Mouse (Mus musculus) lung, postnatal 10 days (tissue): ENCODE data around the gene Kcnj6.

ENCODE experiments used
- DNase-seq: peaks from one replicate; pipeline ENCODE4 v3.0.0; 2021

Gene Kcnj6

GRCm38 (mm10) chr16:94997340-94997849 is at the start of gene Kcnj6:
TSS of gene Kcnj6 (minus strand) at chr16:94997701.
- peak; percentile 10 for DNase-seq

- DNase-seq = no peak
These were observed 12.4 kb upstream of the Kcnj6 start for GRCm38 (mm10) chr16:95009937-95010336.

- DNase-seq = no peak
These were observed 7.1 kb upstream of the Kcnj6 start for GRCm38 (mm10) chr16:95004599-95004998.

- no peak for DNase-seq
These were observed 2.0 kb upstream of the Kcnj6 start for GRCm38 (mm10) chr16:94999551-94999950.

- DNase-seq = no peak
These were observed 1.5 kb upstream of the Kcnj6 start for GRCm38 (mm10) chr16:94999019-94999418.

- DNase-seq = no peak
These were observed 665 bp downstream of the Kcnj6 start for GRCm38 (mm10) chr16:94996791-94997281.

- peak; percentile 50 for DNase-seq
These were observed 1.9 kb downstream of the Kcnj6 start for GRCm38 (mm10) chr16:94995542-94996131.

GRCm38 (mm10) chr16:94994924-94995323 is 2.6 kb downstream of the Kcnj6 start:
- DNase-seq = no peak

- DNase-seq = no peak
These were observed 3.4 kb downstream of the Kcnj6 start for GRCm38 (mm10) chr16:94994148-94994547.

GRCm38 (mm10) chr16:94990114-94990513 is 7.4 kb downstream of the Kcnj6 start:
- no peak for DNase-seq

- no peak for DNase-seq
These were observed 10.8 kb downstream of the Kcnj6 start for GRCm38 (mm10) chr16:94986731-94987130.

- DNase-seq = no peak
These were observed 13.2 kb downstream of the Kcnj6 start for GRCm38 (mm10) chr16:94984263-94984662.

- DNase-seq = no peak
These were observed 17.1 kb downstream of the Kcnj6 start for GRCm38 (mm10) chr16:94980374-94980773.

GRCm38 (mm10) chr16:94979499-94979898 is 18.0 kb downstream of the Kcnj6 start:
- DNase-seq = no peak

GRCm38 (mm10) chr16:94972080-94972855 is 25.2 kb downstream of the Kcnj6 start:
- peak; percentile 69 for DNase-seq

- no peak for DNase-seq
These were observed 28.6 kb downstream of the Kcnj6 start for GRCm38 (mm10) chr16:94968941-94969340.

GRCm38 (mm10) chr16:94968472-94968871 is 29.0 kb downstream of the Kcnj6 start:
- DNase-seq = no peak

- no peak for DNase-seq
These were observed 40.2 kb downstream of the Kcnj6 start for GRCm38 (mm10) chr16:94957156-94957828.

- DNase-seq = no peak
These were observed 41.1 kb downstream of the Kcnj6 start for GRCm38 (mm10) chr16:94956410-94956809.

GRCm38 (mm10) chr16:94953294-94953693 is 44.2 kb downstream of the Kcnj6 start:
- DNase-seq = no peak

- DNase-seq = no peak
These were observed 48.3 kb downstream of the Kcnj6 start for GRCm38 (mm10) chr16:94949172-94949571.

- DNase-seq = peak; percentile 84
These were observed 50.7 kb downstream of the Kcnj6 start for GRCm38 (mm10) chr16:94946848-94947247.

- no peak for DNase-seq
These were observed 64.8 kb downstream of the Kcnj6 start for GRCm38 (mm10) chr16:94932702-94933101.
